Mouse (Mus musculus) liver, adult 2 months (tissue): ENCODE results near the gene D17H6S53E. TPM values are rescaled to one million over a fixed set of nuclear protein-coding genes. Genes with fewer than 3 reads are reported as not detected.
A peak's percentile ranks its signal among the peaks of the same experiment; 100 is the strongest.

ENCODE experiments used
- DNase-seq: peaks from one replicate; pipeline ENCODE4 v3.0.0-alpha.2; 2011; ENCODE audit warnings: low read depth, low spot score; ENCODE audit errors: extremely low read depth
- H3K27ac ChIP-seq: fragments of 200-500 bp; replicated peaks from 2 replicates; pipeline ENCODE4 v1.5.1; 2012; ENCODE audit warnings: low read depth, mild to moderate bottlenecking, control low read depth, inconsistent platforms, low read length; ENCODE audit not compliant: insufficient read depth
- H3K27me3 ChIP-seq: fragments of 200-500 bp; 2 replicates; pipeline ENCODE4 v1.6.1; 2012; ENCODE audit warnings: mild to moderate bottlenecking, moderate library complexity, low read length, inconsistent platforms; ENCODE audit not compliant: control insufficient read depth, insufficient read depth
- H3K36me3 ChIP-seq: fragments of 200-500 bp; 2 replicates; pipeline ENCODE4 v1.6.1; 2012; ENCODE audit warnings: low read length, inconsistent platforms; ENCODE audit not compliant: control insufficient read depth, insufficient read depth
- H3K4me1 ChIP-seq: fragments of 200-500 bp; 2 replicates; pipeline ENCODE4 v1.6.1; 2011; ENCODE audit warnings: low read length; ENCODE audit not compliant: control insufficient read depth, insufficient read depth
- H3K4me3 ChIP-seq: fragments of 200-500 bp; 2 replicates; pipeline ENCODE4 v1.5.1; 2011; ENCODE audit warnings: low read depth, mild to moderate bottlenecking, control low read depth, low read length, moderate library complexity; ENCODE audit not compliant: insufficient read depth
- H3K79me2 ChIP-seq: fragments of 200-500 bp; 2 replicates; pipeline ENCODE4 v1.6.1; 2012; ENCODE audit warnings: inconsistent platforms, mild to moderate bottlenecking, low read length, moderate library complexity; ENCODE audit not compliant: control insufficient read depth, insufficient read depth
- H3K9ac ChIP-seq: fragments of 200-500 bp; 2 replicates; pipeline ENCODE4 v1.6.1; 2012; ENCODE audit warnings: low read depth, mild to moderate bottlenecking, control low read depth, inconsistent platforms, low read length
- CTCF ChIP-seq: fragments of 200-500 bp; IDR thresholded peaks from 2 replicates; pipeline ENCODE4 v1.5.1; 2011; ENCODE audit warnings: low read depth, low read length, control low read depth
- POLR2A ChIP-seq: fragments of 200-500 bp; IDR thresholded peaks from 2 replicates; pipeline ENCODE4 v1.6.1; 2011; ENCODE audit warnings: low read length, control low read depth; ENCODE audit not compliant: insufficient read depth; ENCODE audit errors: extremely low read depth
- WGBS: fragments of 180-500 bp; shearing (Covaris S2); methylation state at CpG from one replicate; pipeline ENCODE4 v1.1.7; 2018; 5-methylcytosine and 5-hydroxymethylcytosine counted together
- polyA plus RNA-seq: library from polyadenylated mRNA; depleted of rRNA; stranded (reverse); fragments of >200 nt; gene quantifications from 2 replicates; pipeline ENCODE4 v1.2.3, GENCODE M21; 2012
- total RNA-seq: library from RNA; depleted of rRNA; stranded (reverse); fragments of >200 nt; gene quantifications from 2 replicates; pipeline ENCODE4 v1.2.3, GENCODE M21; 2014

Gene D17H6S53E
- total and polyA plus RNA-seq, 2 experiments, result 9.8 to 18.3 TPM

DNA sequence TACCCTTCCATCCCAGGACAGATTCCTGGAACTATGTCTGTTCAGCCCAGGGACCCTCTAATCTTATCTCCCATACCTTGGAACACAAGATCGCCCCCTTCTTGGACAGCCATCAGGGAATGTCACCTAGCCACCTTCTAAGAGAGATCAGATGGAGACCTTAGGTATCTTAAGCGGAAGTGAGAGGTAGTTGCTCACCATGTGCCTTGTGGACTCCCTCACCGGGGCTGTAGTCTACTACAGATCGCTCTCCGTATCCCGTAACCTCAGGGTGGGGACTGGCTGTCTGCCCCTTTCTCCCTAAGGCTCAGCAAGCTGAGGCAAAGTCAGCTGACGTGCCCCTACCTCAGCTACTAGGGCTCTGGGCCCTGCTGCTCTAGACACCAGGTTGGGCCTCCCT, 22.1 kb upstream of the D17H6S53E start:
- Histone ChIP-seq H3K4me3 (no peak overlapping the region), H3K27me3 (no peaks in the 10 kb centered on the region), H3K27ac (no peak overlapping the region), H3K36me3 (peaks cover 8% of the 10 kb centered on the region), H3K9ac (no peak overlapping the region), H3K4me1 (peaks cover 7% of the 10 kb centered on the region; the same call in 1 of the 2 replicates), H3K79me2 (no peaks in the 10 kb centered on the region)
- no peak for TF ChIP-seq POLR2A
- TF ChIP-seq CTCF, result no peak
- DNase-seq, result no peak
- WGBS, result 97% methylated on average over 7 of the region's 7 CpGs

DNA sequence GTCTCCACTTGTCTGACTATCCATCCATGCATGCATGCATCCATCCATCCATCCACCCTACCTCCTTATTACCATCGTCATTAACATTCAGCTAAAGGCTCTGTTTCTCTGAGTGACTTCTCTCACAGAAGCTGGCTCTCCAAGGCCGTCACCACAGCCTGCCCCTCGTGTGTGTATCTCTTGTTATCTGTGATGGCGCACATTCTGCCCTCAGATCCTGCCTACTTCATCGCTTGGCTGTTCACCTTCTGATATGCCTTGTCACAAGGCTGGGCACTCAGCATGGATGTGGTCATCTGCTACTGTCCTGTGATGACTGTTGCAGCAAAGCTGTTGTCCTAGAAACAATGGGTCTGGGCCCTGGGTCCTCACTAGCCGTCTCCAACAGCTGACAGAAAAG, 21.4 kb upstream of the D17H6S53E start:
- Histone ChIP-seq H3K79me2 (no peaks in the 10 kb centered on the region), H3K4me1 (peaks cover 7% of the 10 kb centered on the region; the same call in 1 of the 2 replicates), H3K4me3 (no peak overlapping the region), H3K36me3 (peaks cover 8% of the 10 kb centered on the region), H3K27me3 (no peaks in the 10 kb centered on the region), H3K27ac (no peak overlapping the region), H3K9ac (no peak overlapping the region)
- 84% methylated on average over 6 of the region's 6 CpGs for WGBS
- no peak for DNase-seq
- TF ChIP-seq POLR2A, result no peak
- no peak for TF ChIP-seq CTCF

DNA sequence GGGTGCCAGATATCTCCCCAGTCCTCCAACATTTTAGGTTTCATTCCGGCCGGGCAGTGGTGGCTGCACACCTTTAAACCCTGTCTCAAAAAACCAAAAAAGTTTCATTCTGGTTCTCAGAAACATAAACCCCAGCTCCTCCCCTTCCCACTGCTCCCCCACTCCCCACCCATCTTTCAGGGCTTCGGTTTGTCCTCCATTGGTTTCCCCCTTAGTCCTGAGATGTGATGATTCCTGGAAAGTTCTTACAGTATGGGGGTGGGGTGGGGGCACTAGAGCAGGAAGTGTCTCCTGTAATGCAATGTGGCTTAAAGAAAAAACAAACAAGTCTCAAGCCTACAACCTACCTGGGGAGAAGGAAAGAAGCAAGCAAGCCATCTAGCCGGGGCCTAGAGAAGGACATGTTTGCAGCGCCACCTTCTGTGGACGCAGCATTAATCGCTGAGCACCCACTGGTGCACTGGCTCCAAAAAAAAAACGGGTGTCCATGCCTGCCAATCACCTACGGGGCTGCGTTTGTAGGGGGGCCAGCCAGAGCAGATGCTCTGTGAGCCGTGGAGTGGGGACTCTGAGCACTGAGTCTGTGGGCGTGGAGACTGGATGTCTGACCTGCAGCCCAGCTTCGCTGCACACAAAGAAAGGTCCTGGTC, 20.3 kb upstream of the D17H6S53E start:
- no peak overlapping the region for H3K9ac ChIP-seq
- no peak overlapping the region for H3K27ac ChIP-seq
- peak; percentile 64 for TF ChIP-seq CTCF
- TF ChIP-seq POLR2A, result no peak
- H3K4me3 ChIP-seq, result no peak overlapping the region
- 43% methylated on average over 13 of the region's 13 CpGs for WGBS
- H3K4me1 ChIP-seq, result peaks cover 7% of the 10 kb centered on the region; the same call in 1 of the 2 replicates
- DNase-seq, result no peak
- no peaks in the 10 kb centered on the region for H3K79me2 ChIP-seq
- H3K27me3 ChIP-seq, result no peaks in the 10 kb centered on the region
- peaks cover 8% of the 10 kb centered on the region for H3K36me3 ChIP-seq

GRCm38 (mm10) chr17:35106522-35106921, 19.7 kb upstream of the D17H6S53E start:
- no peak overlapping the region for H3K4me3 ChIP-seq
- H3K27ac ChIP-seq, result no peak overlapping the region
- H3K27me3 ChIP-seq, result no peaks in the 10 kb centered on the region
- no peaks in the 10 kb centered on the region for H3K79me2 ChIP-seq
- no peak for DNase-seq
- no peak for TF ChIP-seq CTCF
- no peak for TF ChIP-seq POLR2A
- H3K9ac ChIP-seq, result no peak overlapping the region
- peaks cover 5% of the 10 kb centered on the region; the same call in 1 of the 2 replicates for H3K36me3 ChIP-seq
- H3K4me1 ChIP-seq, result peaks cover 7% of the 10 kb centered on the region; the same call in 1 of the 2 replicates
- 80% methylated on average over 3 of the region's 3 CpGs for WGBS

GRCm38 (mm10) chr17:35108097-35108496, 18.1 kb upstream of the D17H6S53E start, which contains the start of gene Ly6g5c:
Gene Ly6g5c (plus strand): TSS chr17:35108279.
- Histone ChIP-seq H3K4me1 (peaks cover 4% of the 10 kb centered on the region; the same call in 1 of the 2 replicates), H3K9ac (no peak within 1 kb of the TSS), H3K36me3 (no peaks in the 10 kb centered on the region), H3K4me3 (no peak within 1 kb of the TSS), H3K79me2 (no peaks in the 10 kb centered on the region), H3K27ac (no peak within 1 kb of the TSS), H3K27me3 (no peaks in the 10 kb centered on the region)
- 88% methylated on average over 6 of the region's 6 CpGs for WGBS
- DNase-seq, result no peak
- TF ChIP-seq CTCF (no peak), POLR2A (no peak)

DNA sequence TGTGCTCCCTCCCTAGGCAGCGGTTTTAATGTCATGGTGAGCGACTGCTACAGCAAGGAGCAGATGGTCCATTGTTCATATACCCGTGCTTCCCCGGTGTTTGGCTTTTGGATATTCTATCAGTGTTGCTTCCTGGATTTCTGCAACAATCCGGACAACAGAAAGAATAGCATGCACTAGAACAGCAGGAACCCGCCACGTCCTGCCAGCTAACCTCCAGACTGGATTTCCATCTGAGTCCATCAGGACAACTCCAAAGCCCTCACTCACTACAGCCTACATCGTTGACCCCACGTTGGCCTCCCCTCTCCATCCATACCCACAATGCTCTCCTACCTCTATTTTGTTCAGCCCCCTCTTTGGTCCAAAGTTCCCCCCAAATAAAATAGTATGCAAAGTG, 14.4 kb upstream of the D17H6S53E start:
- DNase-seq, result no peak
- WGBS, result 75% methylated on average over 9 of the region's 9 CpGs
- no peaks in the 10 kb centered on the region for H3K79me2 ChIP-seq
- H3K9ac ChIP-seq, result peak overlapping the region; percentile 37
- H3K27ac ChIP-seq, result no peak overlapping the region
- H3K4me3 ChIP-seq, result no peak overlapping the region
- TF ChIP-seq CTCF (no peak), POLR2A (no peak)
- no peaks in the 10 kb centered on the region for H3K4me1 ChIP-seq
- H3K36me3 ChIP-seq, result peaks cover 10% of the 10 kb centered on the region; the same call in 1 of the 2 replicates
- no peaks in the 10 kb centered on the region for H3K27me3 ChIP-seq
